Mouse (Mus musculus) forebrain, embryonic 10.5 days (tissue): ENCODE measurements around the gene Gm44503. TPM values are rescaled to one million over a fixed set of nuclear protein-coding genes. Genes with fewer than 3 reads are reported as not detected.

Source experiments
- DNase-seq: peaks from one replicate; pipeline ENCODE4 v3.0.0-alpha.2; 2017; ENCODE audit warnings: low spot score; ENCODE audit errors: extremely low spot score
- H3K27ac ChIP-seq: fragments of 300-500 bp; sonication (generic); 2 replicates; pipeline ENCODE4 v1.5.1; 2016; ENCODE audit warnings: mild to moderate bottlenecking
- H3K27me3 ChIP-seq: fragments of 300-500 bp; sonication (generic); 2 replicates; pipeline ENCODE4 v1.6.1; 2016; ENCODE audit warnings: mild to moderate bottlenecking; ENCODE audit not compliant: poor library complexity, severe bottlenecking
- H3K36me3 ChIP-seq: fragments of 300-500 bp; sonication (generic); replicated peaks from 2 replicates; pipeline ENCODE4 v1.6.1; 2016; ENCODE audit warnings: mild to moderate bottlenecking, moderate library complexity
- H3K4me1 ChIP-seq: fragments of 300-500 bp; sonication (generic); 2 replicates; pipeline ENCODE4 v1.6.1; 2016
- H3K4me3 ChIP-seq: fragments of 300-500 bp; sonication (generic); 2 replicates; pipeline ENCODE4 v1.5.1; 2016; ENCODE audit warnings: mild to moderate bottlenecking, moderate library complexity
- H3K9me3 ChIP-seq: fragments of 300-500 bp; sonication (generic); 2 replicates; pipeline ENCODE4 v1.6.1; 2016; ENCODE audit warnings: mild to moderate bottlenecking, moderate library complexity
- WGBS: fragments of 180-500 bp; shearing (Covaris S2); methylation state at CpG from one replicate; pipeline ENCODE4 v1.1.7; 2016; 5-methylcytosine and 5-hydroxymethylcytosine counted together
- polyA plus RNA-seq: library from polyadenylated mRNA; unstranded; fragments of >200 nt; fragmentation: Nextera tagmentation; extraction: Ambion mirVana; gene quantifications from 2 replicates; pipeline ENCODE4 v1.2.1, GENCODE M21; 2016

The Gm44503 gene
- polyA plus RNA-seq, 1 experiment from 2014 or later: not detected

GRCm38 (mm10) chr9:72947010-72947409, 11.6 kb upstream of the Gm44503 start:
- peaks cover 52% of the 10 kb centered on the region for H3K36me3 ChIP-seq
- WGBS: 90% methylated on average over 1 of the region's 1 CpGs

GRCm38 (mm10) chr9:72949572-72949971, 9.1 kb upstream of the Gm44503 start:
- 79% methylated on average over 7 of the region's 7 CpGs for WGBS
- Histone ChIP-seq H3K4me1 (no peaks in the 10 kb centered on the region), H3K4me3 (no peak overlapping the region), H3K9me3 (peaks cover 9% of the 10 kb centered on the region), H3K27me3 (no peaks in the 10 kb centered on the region), H3K27ac (no peak overlapping the region), H3K36me3 (peaks cover 32% of the 10 kb centered on the region)
- no peak for DNase-seq

More at GRCm38 (mm10) chr9:72947010-72947409, 11.6 kb upstream of the Gm44503 start:
- Histone ChIP-seq H3K9me3 (peaks cover 9% of the 10 kb centered on the region), H3K27me3 (no peaks in the 10 kb centered on the region), H3K27ac (no peak overlapping the region), H3K4me1 (no peaks in the 10 kb centered on the region), H3K4me3 (no peak overlapping the region)
- no peak for DNase-seq

- Histone ChIP-seq H3K27ac (no peak overlapping the region), H3K9me3 (no peaks in the 10 kb centered on the region), H3K27me3 (no peaks in the 10 kb centered on the region), H3K36me3 (no peaks in the 10 kb centered on the region), H3K4me3 (no peak overlapping the region), H3K4me1 (peaks cover 15% of the 10 kb centered on the region)
- peak; percentile 25 for DNase-seq
- 62% methylated on average over 2 of the region's 2 CpGs for WGBS
These were observed 3.9 kb upstream of the Gm44503 start for GRCm38 (mm10) chr9:72954746-72955145.

GRCm38 (mm10) chr9:72955546-72955945, 3.1 kb upstream of the Gm44503 start:
- Histone ChIP-seq H3K27ac (no peak overlapping the region), H3K9me3 (no peaks in the 10 kb centered on the region), H3K36me3 (no peaks in the 10 kb centered on the region), H3K27me3 (no peaks in the 10 kb centered on the region), H3K4me3 (no peak overlapping the region), H3K4me1 (peaks cover 15% of the 10 kb centered on the region)
- peak; percentile 53 for DNase-seq
- 18% methylated on average over 1 of the region's 1 CpGs for WGBS

DNA sequence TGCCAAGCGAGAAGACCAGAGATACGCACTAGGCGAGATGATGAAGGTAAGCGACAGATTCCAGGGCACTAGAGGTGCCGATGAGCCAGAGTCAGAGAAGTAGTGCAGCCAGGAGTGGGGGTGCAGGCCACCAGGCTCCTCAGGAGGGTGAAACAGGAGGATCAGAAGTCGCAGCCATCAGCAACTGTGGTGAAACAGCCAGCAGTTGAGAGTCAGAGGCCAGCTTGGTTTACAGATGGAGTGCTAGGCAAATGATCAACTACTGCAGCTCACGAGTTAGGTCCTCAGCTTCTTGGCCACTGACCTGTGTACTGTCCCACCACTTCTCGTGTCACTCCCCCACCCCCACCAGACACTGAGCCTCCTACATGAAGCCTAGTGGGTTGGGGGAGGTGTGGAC, 2.7 kb downstream of the Gm44503 start:
- Histone ChIP-seq H3K27me3 (no peaks in the 10 kb centered on the region), H3K4me3 (no peak overlapping the region), H3K36me3 (no peaks in the 10 kb centered on the region), H3K9me3 (no peaks in the 10 kb centered on the region), H3K27ac (no peak overlapping the region), H3K4me1 (peaks cover 15% of the 10 kb centered on the region)
- 73% methylated on average over 8 of the region's 8 CpGs for WGBS
- DNase-seq: no peak

- Histone ChIP-seq H3K27ac (no peak overlapping the region), H3K4me1 (peaks cover 15% of the 10 kb centered on the region), H3K27me3 (no peaks in the 10 kb centered on the region), H3K36me3 (no peaks in the 10 kb centered on the region), H3K9me3 (no peaks in the 10 kb centered on the region), H3K4me3 (no peak overlapping the region)
- no peak for DNase-seq
- 80% methylated on average over 15 of the region's 15 CpGs for WGBS
These were observed 3.3 kb downstream of the Gm44503 start for GRCm38 (mm10) chr9:72961959-72962358.

DNA sequence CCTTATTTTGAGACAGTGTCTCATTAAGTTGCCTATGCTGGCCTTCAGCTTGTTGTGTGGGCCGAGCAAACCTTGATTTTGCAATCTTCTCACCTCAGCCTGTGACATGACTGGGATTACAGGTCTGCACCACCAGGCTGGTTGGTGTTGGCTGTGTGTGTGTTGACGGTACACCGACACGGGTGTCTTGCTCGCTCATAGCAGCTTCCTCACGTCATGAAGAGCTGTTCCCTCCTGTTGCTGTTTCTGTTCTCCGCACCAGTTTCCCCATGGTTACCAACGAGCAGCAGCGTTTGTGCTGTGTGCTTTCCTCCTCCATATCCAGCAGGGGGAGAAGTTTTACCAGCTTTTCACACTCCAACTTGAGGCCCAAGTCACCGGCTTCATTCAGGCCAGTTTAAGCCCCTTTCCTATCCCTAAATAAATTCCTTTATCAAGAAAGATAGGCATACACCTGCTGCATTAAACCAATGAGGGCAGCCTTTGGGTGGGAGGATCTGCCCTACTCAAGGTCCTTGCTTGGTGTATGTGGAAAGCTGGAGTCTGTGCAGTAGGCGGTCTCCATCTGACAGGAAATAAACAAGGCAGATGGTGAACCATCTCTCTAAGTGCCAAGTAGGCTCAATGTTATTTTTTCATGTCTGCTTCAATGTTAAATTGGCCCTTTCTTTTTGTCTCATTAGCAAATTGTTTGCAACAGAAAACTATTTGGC, 9.9 kb downstream of the Gm44503 start:
- Histone ChIP-seq H3K36me3 (no peaks in the 10 kb centered on the region), H3K4me1 (0 out of 2 replicates have a peak, but pooled peaks cover 3% of the 10 kb centered on the region), H3K27ac (no peak overlapping the region), H3K4me3 (no peak overlapping the region), H3K27me3 (no peaks in the 10 kb centered on the region), H3K9me3 (no peaks in the 10 kb centered on the region)
- 39% methylated on average over 11 of the region's 11 CpGs for WGBS
- no peak for DNase-seq

DNA sequence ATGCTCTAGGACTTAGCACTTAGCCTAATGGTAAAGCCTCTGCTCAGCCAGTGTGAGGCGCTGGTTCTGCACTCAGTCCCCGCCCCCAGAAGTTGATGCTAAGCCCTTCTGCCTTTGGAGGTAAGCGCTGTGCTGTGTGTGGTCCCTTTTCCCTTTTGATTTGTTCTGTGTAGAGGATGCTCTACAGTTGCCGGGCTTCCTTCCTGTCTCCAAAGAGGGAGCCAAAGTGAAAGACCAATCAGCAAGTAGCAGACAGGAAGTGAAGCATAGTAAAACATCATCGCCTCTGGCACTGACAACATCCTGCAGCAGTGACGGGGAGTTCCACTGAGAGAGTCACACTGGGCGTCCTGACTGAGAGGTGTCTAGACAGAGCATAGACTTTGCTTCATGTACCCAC, 11.2 kb downstream of the Gm44503 start:
- no peak overlapping the region for H3K27ac ChIP-seq
- no peak for DNase-seq
- no peaks in the 10 kb centered on the region for H3K9me3 ChIP-seq
- H3K27me3 ChIP-seq: no peaks in the 10 kb centered on the region
- 0 out of 2 replicates have a peak, but pooled peaks cover 3% of the 10 kb centered on the region for H3K4me1 ChIP-seq
- no peak overlapping the region for H3K4me3 ChIP-seq
- whole genome bisulfite sequencing: 72% methylated on average over 7 of the region's 7 CpGs
- H3K36me3 ChIP-seq: no peaks in the 10 kb centered on the region

GRCm38 (mm10) chr9:72972435-72972834, 13.8 kb downstream of the Gm44503 start:
- Histone ChIP-seq H3K27me3 (no peaks in the 10 kb centered on the region), H3K9me3 (no peaks in the 10 kb centered on the region), H3K36me3 (no peaks in the 10 kb centered on the region), H3K4me1 (0 out of 2 replicates have a peak, but pooled peaks cover 3% of the 10 kb centered on the region), H3K4me3 (no peak overlapping the region), H3K27ac (no peak overlapping the region)
- WGBS: 89% methylated on average over 5 of the region's 5 CpGs
- no peak for DNase-seq

GRCm38 (mm10) chr9:72972984-72973383, 14.3 kb downstream of the Gm44503 start:
- H3K4me1 ChIP-seq: 0 out of 2 replicates have a peak, but pooled peaks cover 3% of the 10 kb centered on the region
- H3K9me3 ChIP-seq: no peaks in the 10 kb centered on the region
- DNase-seq: no peak
- H3K27me3 ChIP-seq: no peaks in the 10 kb centered on the region
- no peak overlapping the region for H3K4me3 ChIP-seq
- no peaks in the 10 kb centered on the region for H3K36me3 ChIP-seq
- no peak overlapping the region for H3K27ac ChIP-seq

GRCm38 (mm10) chr9:72974734-72975133, 16.1 kb downstream of the Gm44503 start:
- Histone ChIP-seq H3K4me3 (no peak overlapping the region), H3K4me1 (no peaks in the 10 kb centered on the region), H3K27me3 (no peaks in the 10 kb centered on the region), H3K9me3 (no peaks in the 10 kb centered on the region), H3K27ac (no peak overlapping the region), H3K36me3 (no peaks in the 10 kb centered on the region)
- DNase-seq: no peak
- 93% methylated on average over 5 of the region's 5 CpGs for WGBS

GRCm38 (mm10) chr9:72975242-72975641, 16.6 kb downstream of the Gm44503 start:
- H3K4me1 ChIP-seq: no peaks in the 10 kb centered on the region
- no peaks in the 10 kb centered on the region for H3K9me3 ChIP-seq
- DNase-seq: no peak
- H3K36me3 ChIP-seq: no peaks in the 10 kb centered on the region
- no peak overlapping the region for H3K4me3 ChIP-seq
- WGBS: 83% methylated on average over 1 of the region's 1 CpGs
- H3K27me3 ChIP-seq: no peaks in the 10 kb centered on the region
- no peak overlapping the region for H3K27ac ChIP-seq

- 72% methylated on average over 2 of the region's 2 CpGs for WGBS
- no peak overlapping the region for H3K27ac ChIP-seq
- H3K9me3 ChIP-seq: no peaks in the 10 kb centered on the region
- H3K4me1 ChIP-seq: peaks cover 18% of the 10 kb centered on the region
- H3K4me3 ChIP-seq: no peak overlapping the region
- H3K36me3 ChIP-seq: no peaks in the 10 kb centered on the region
- no peak for DNase-seq
- no peaks in the 10 kb centered on the region for H3K27me3 ChIP-seq
These were observed 24.4 kb downstream of the Gm44503 start for GRCm38 (mm10) chr9:72983066-72983465.
